Mouse (Mus musculus) liver, adult 2 months (tissue): Measurements from ENCODE around the gene C1ql4. TPM values are rescaled to one million over a fixed set of nuclear protein-coding genes. Genes with fewer than 3 reads are reported as not detected.

ENCODE experiments used
- DNase-seq: peaks from one replicate; pipeline ENCODE4 v3.0.0-alpha.2; 2011; ENCODE audit warnings: low read depth, low spot score; ENCODE audit errors: extremely low read depth
- H3K27ac ChIP-seq: fragments of 200-500 bp; replicated peaks from 2 replicates; pipeline ENCODE4 v1.5.1; 2012; ENCODE audit warnings: low read depth, mild to moderate bottlenecking, control low read depth, inconsistent platforms, low read length; ENCODE audit not compliant: insufficient read depth
- H3K27me3 ChIP-seq: fragments of 200-500 bp; 2 replicates; pipeline ENCODE4 v1.6.1; 2012; ENCODE audit warnings: mild to moderate bottlenecking, moderate library complexity, low read length, inconsistent platforms; ENCODE audit not compliant: control insufficient read depth, insufficient read depth
- H3K36me3 ChIP-seq: fragments of 200-500 bp; 2 replicates; pipeline ENCODE4 v1.6.1; 2012; ENCODE audit warnings: low read length, inconsistent platforms; ENCODE audit not compliant: control insufficient read depth, insufficient read depth
- H3K4me1 ChIP-seq: fragments of 200-500 bp; 2 replicates; pipeline ENCODE4 v1.6.1; 2011; ENCODE audit warnings: low read length; ENCODE audit not compliant: control insufficient read depth, insufficient read depth
- H3K4me3 ChIP-seq: fragments of 200-500 bp; 2 replicates; pipeline ENCODE4 v1.5.1; 2011; ENCODE audit warnings: low read depth, mild to moderate bottlenecking, control low read depth, low read length, moderate library complexity; ENCODE audit not compliant: insufficient read depth
- H3K79me2 ChIP-seq: fragments of 200-500 bp; 2 replicates; pipeline ENCODE4 v1.6.1; 2012; ENCODE audit warnings: inconsistent platforms, mild to moderate bottlenecking, low read length, moderate library complexity; ENCODE audit not compliant: control insufficient read depth, insufficient read depth
- H3K9ac ChIP-seq: fragments of 200-500 bp; 2 replicates; pipeline ENCODE4 v1.6.1; 2012; ENCODE audit warnings: low read depth, mild to moderate bottlenecking, control low read depth, inconsistent platforms, low read length
- CTCF ChIP-seq: fragments of 200-500 bp; IDR thresholded peaks from 2 replicates; pipeline ENCODE4 v1.5.1; 2011; ENCODE audit warnings: low read depth, low read length, control low read depth
- POLR2A ChIP-seq: fragments of 200-500 bp; IDR thresholded peaks from 2 replicates; pipeline ENCODE4 v1.6.1; 2011; ENCODE audit warnings: low read length, control low read depth; ENCODE audit not compliant: insufficient read depth; ENCODE audit errors: extremely low read depth
- WGBS: fragments of 180-500 bp; shearing (Covaris S2); methylation state at CpG from one replicate; pipeline ENCODE4 v1.1.7; 2018; 5-methylcytosine and 5-hydroxymethylcytosine counted together
- polyA plus RNA-seq: library from polyadenylated mRNA; depleted of rRNA; stranded (reverse); fragments of >200 nt; gene quantifications from 2 replicates; pipeline ENCODE4 v1.2.3, GENCODE M21; 2012
- total RNA-seq: library from RNA; depleted of rRNA; stranded (reverse); fragments of >200 nt; gene quantifications from 2 replicates; pipeline ENCODE4 v1.2.3, GENCODE M21; 2014

Gene C1ql4
- total and polyA plus RNA-seq, 2 experiments: 0.11 TPM; not detected in 1

DNA sequence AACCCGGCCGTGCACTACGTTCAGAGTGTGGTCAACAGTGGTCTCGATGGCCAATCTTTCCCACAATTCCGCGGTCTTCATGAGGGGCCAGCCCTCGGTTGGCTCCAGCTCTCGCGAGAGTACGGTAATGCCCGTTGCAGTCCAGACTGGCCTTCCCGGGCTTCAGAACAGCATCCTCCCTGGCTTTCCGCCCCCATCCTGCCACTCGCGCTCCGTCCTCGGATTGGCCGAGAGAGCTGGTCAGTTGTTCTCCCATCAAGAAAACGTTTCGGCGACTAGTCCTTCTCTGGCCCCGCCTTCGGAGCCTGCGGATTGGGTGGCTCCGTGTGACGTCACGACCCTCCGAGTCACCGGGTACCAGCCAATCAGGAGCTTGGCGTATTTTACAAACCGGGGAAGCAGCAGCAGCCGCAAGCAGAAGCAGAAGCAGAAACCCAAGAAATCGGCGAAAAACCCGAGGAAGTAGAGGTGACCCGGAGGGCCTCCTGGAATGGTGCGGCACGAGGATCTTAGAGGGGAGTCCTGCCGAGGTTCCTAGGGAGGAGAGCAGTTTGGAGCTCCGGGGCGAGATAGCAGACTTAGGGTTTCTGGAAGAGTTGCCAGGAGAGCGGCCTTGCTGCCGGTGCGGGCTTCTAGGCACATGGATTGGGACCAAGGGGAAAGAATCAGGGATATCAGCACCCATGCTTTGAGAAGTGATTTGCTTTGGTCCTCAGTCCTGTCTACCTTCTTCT, 12.8 kb downstream of the C1ql4 start:
- Histone ChIP-seq H3K27ac (peak overlapping the region; percentile 62), H3K4me1 (no peaks in the 10 kb centered on the region), H3K79me2 (no peaks in the 10 kb centered on the region), H3K27me3 (no peaks in the 10 kb centered on the region), H3K4me3 (peak overlapping the region; percentile 70), H3K9ac (peak overlapping the region; percentile 75), H3K36me3 (no peaks in the 10 kb centered on the region)
- DNase-seq: peak; percentile 88
- under 1% methylated on average over 44 of the region's 44 CpGs for WGBS
- TF ChIP-seq POLR2A: 0 out of 2 replicates have a peak, but pooled peaks have one; percentile 21
- TF ChIP-seq CTCF: no peak

DNA sequence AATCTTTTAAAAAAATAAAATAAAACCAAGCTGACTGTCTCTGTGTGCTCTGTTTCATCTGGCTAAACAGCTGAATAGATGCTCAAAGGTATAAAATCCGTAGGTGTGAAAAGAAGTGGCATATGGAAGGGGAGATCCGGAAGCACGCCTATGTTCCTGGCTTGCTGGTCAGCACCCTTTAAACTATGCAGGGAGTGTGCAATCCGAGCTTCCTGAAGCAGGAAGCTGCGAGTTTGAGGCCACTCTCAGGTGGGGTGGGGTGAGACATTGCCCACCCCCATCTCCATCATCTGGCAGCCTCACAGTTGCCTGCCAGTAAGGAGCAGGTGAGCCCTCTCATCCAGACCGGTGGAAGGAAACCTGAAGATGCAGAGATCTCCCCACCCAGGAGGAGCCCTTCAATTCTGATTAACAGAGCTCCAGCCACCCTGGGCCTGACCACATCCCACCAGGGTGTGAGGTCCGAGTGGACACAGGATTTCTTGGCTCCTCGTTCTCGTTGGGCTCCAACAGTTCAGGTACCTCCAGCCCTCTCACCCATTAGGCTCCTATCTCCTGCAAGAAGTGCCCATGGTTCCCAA, 13.5 kb downstream of the C1ql4 start, which contains the start of gene Troap:
Gene Troap (plus strand): TSS at position 557 of the 581 bp plus-strand sequence.
- H3K79me2 ChIP-seq: no peaks in the 10 kb centered on the region
- no peak for TF ChIP-seq CTCF
- no peak for TF ChIP-seq POLR2A
- 21% methylated on average over 9 of the region's 9 CpGs for WGBS

GRCm38 (mm10) chr15:99071988-99072387, 15.6 kb downstream of the C1ql4 start:
- H3K27me3 ChIP-seq: no peaks in the 10 kb centered on the region
- 92% methylated on average over 1 of the region's 1 CpGs for WGBS
- H3K9ac ChIP-seq: no peak overlapping the region
- H3K27ac ChIP-seq: no peak overlapping the region
- H3K4me1 ChIP-seq: no peaks in the 10 kb centered on the region
- TF ChIP-seq CTCF: no peak
- no peak for TF ChIP-seq POLR2A
- no peak overlapping the region for H3K4me3 ChIP-seq
- H3K79me2 ChIP-seq: no peaks in the 10 kb centered on the region
- H3K36me3 ChIP-seq: no peaks in the 10 kb centered on the region
- no peak for DNase-seq

More for the DNA sequence above, 13.5 kb downstream of the C1ql4 start, which contains the start of gene Troap:
- Histone ChIP-seq H3K27ac (peak within 1 kb of the TSS; percentile 62), H3K9ac (peak within 1 kb of the TSS; percentile 75), H3K4me3 (peak within 1 kb of the TSS; percentile 70), H3K27me3 (no peaks in the 10 kb centered on the region), H3K36me3 (no peaks in the 10 kb centered on the region), H3K4me1 (no peaks in the 10 kb centered on the region)
- DNase-seq: no peak

DNA sequence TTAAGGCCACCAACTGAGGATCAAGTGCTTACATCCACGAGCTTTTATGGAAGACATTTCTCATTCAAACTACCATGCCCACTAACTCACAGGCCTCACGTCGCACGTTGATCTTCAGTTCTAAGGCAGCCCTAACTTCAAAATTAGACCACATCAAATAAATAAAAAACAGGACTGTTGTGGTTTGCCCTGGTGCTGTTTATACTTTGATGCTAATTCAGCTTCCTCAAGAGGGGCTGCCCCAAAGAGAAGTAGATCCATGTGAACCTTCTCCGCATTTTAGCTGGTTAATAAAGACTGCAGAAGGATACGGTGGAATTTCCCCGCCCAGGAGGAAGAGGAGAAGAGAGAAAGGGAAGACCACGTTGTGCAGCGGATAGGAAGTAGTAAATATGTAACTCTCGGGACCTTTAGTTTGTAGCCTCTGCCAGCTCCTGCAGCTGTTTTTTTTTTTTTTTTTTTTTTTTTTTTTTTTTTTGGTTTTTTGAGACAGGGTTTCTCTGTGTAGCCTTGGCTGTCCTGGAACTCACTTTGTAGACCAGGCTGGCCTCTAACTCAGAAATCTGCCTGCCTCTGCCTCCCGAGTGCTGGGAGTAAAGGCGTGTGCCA, 22.0 kb downstream of the C1ql4 start:
- Histone ChIP-seq H3K4me3 (no peak overlapping the region), H3K4me1 (no peaks in the 10 kb centered on the region), H3K9ac (no peak overlapping the region), H3K27me3 (no peaks in the 10 kb centered on the region), H3K27ac (no peak overlapping the region), H3K79me2 (no peaks in the 10 kb centered on the region), H3K36me3 (no peaks in the 10 kb centered on the region)
- WGBS: 80% methylated on average over 12 of the region's 12 CpGs
- no peak for DNase-seq
- TF ChIP-seq CTCF: no peak
- no peak for TF ChIP-seq POLR2A

- Histone ChIP-seq H3K27me3 (peaks cover 20% of the 10 kb centered on the region), H3K4me3 (no peak overlapping the region), H3K4me1 (peaks cover 3% of the 10 kb centered on the region; the same call in 1 of the 2 replicates), H3K9ac (no peak overlapping the region), H3K36me3 (no peaks in the 10 kb centered on the region), H3K79me2 (no peaks in the 10 kb centered on the region), H3K27ac (no peak overlapping the region)
- TF ChIP-seq POLR2A: no peak
- TF ChIP-seq CTCF: peak; percentile 80
- WGBS: 11% methylated on average over 14 of the region's 14 CpGs
- peak; percentile 29 for DNase-seq
Observed at GRCm38 (mm10) chr15:99056332-99056731, 31.3 kb downstream of the C1ql4 start.
